Mouse (Mus musculus): ENCODE data around the gene Tmem44.
A peak's percentile ranks its signal among the peaks of the same experiment; 100 is the strongest.

The Tmem44 gene

GRCm38 (mm10) chr16:30518635-30519034 is 32.0 kb downstream of the Tmem44 start:
- DNase-seq (ENCODE audit: low spot score) = no peak

GRCm38 (mm10) chr16:30517666-30518283 is 32.9 kb downstream of the Tmem44 start:
- DNase-seq (ENCODE audit: low spot score) = no peak

- no peak for DNase-seq (ENCODE audit: low spot score)
Measured at GRCm38 (mm10) chr16:30516993-30517392, 33.6 kb downstream of the Tmem44 start.

GRCm38 (mm10) chr16:30515418-30515817 is 35.2 kb downstream of the Tmem44 start:
- no peak for DNase-seq (ENCODE audit: low spot score)

- no peak for DNase-seq (ENCODE audit: low spot score)
Measured at GRCm38 (mm10) chr16:30513050-30514024, 37.3 kb downstream of the Tmem44 start.

GRCm38 (mm10) chr16:30512375-30513049 is 38.1 kb downstream of the Tmem44 start:
- no peak for DNase-seq (ENCODE audit: low spot score)

GRCm38 (mm10) chr16:30511563-30512340 is 38.9 kb downstream of the Tmem44 start:
- no peak for DNase-seq (ENCODE audit: low spot score)

- peak; percentile 93 for DNase-seq (ENCODE audit: low spot score)
Measured at GRCm38 (mm10) chr16:30510504-30511451, 39.9 kb downstream of the Tmem44 start.

- no peak for DNase-seq (ENCODE audit: low spot score)
Measured at GRCm38 (mm10) chr16:30510091-30510490, 40.6 kb downstream of the Tmem44 start.

GRCm38 (mm10) chr16:30509340-30509739 is 41.3 kb downstream of the Tmem44 start:
- no peak for DNase-seq (ENCODE audit: low spot score)

GRCm38 (mm10) chr16:30508738-30509137 is 41.9 kb downstream of the Tmem44 start:
- DNase-seq (ENCODE audit: low spot score) = no peak

- no peak for DNase-seq (ENCODE audit: low spot score)
Measured at GRCm38 (mm10) chr16:30507120-30507519, 43.5 kb downstream of the Tmem44 start.

GRCm38 (mm10) chr16:30505311-30506031 is 45.2 kb downstream of the Tmem44 start:
- DNase-seq (ENCODE audit: low spot score) = no peak

GRCm38 (mm10) chr16:30504856-30505255 is 45.8 kb downstream of the Tmem44 start:
- no peak for DNase-seq (ENCODE audit: low spot score)

GRCm38 (mm10) chr16:30503958-30504357 is 46.7 kb downstream of the Tmem44 start:
- peak; percentile 79 for DNase-seq (ENCODE audit: low spot score)

- DNase-seq (ENCODE audit: low spot score) = no peak
Measured at GRCm38 (mm10) chr16:30502221-30502891, 48.3 kb downstream of the Tmem44 start.

GRCm38 (mm10) chr16:30501621-30502020 is 49.0 kb downstream of the Tmem44 start:
- DNase-seq (ENCODE audit: low spot score) = no peak

GRCm38 (mm10) chr16:30500223-30500622 is 50.4 kb downstream of the Tmem44 start:
- no peak for DNase-seq (ENCODE audit: low spot score)

- DNase-seq (ENCODE audit: low spot score) = no peak
Measured at GRCm38 (mm10) chr16:30499126-30499857, 51.4 kb downstream of the Tmem44 start.

Measured in retina, embryonic 14.5 days (tissue).